28 mouse cellular contexts compared by ENCODE assay signal in genomic region chr3:88395288-88395687, GRCm38 (mm10). TPM values are rescaled to one million over a fixed set of nuclear protein-coding genes. Genes with fewer than 3 reads are reported as not detected.
A peak's percentile ranks its signal among the peaks of the same experiment; 100 is the strongest.
DNase-seq lines count a peak whose midpoint lies in the region; ATAC-seq and TF ChIP-seq lines count a peak whose summit lies in the region.
"Had no signal": no experiment of that assay in that cellular context is flagged by ENCODE, and none has a peak within 500 bp of the region (broad histone marks: within the 10 kb centered on the region; RNA-seq: fewer than 3 reads in every experiment).

No protein-coding gene starts in this region.

- no peaks in the 10 kb centered on the region for H3K4me1 ChIP-seq in embryonic facial prominence, embryonic 14.5 days (ENCODE audit: control insufficient read depth, insufficient read depth, low read length)
- H3K4me1 ChIP-seq in embryonic facial prominence, embryonic 10.5 days: no peaks in the 10 kb centered on the region
- H3K4me1 ChIP-seq in limb, embryonic 10.5 days: peaks cover 4% of the 10 kb centered on the region; the same call in 1 of the 2 replicates
- H3K4me1 ChIP-seq: embryonic facial prominence, embryonic 12.5 days; forebrain, embryonic 13.5 days; hindbrain, embryonic 12.5 days; limb, embryonic 12.5 days; lung, embryonic 15.5 days; midbrain, embryonic 15.5 days had no signal

- peak; percentile 16; the same call in 1 of the 2 replicates for ATAC-seq in embryonic facial prominence, embryonic 14.5 days (ENCODE audit: low read depth)
- ATAC-seq: forebrain, embryonic 13.5 days; midbrain, embryonic 15.5 days; Patski had no signal

- TF ChIP-seq POLR2A in myocyte (IDR thresholded peaks at IDR 0.05; ENCODE audit: insufficient read length, low read depth): no peak

- no peaks in the 10 kb centered on the region for H3K27me3 ChIP-seq in embryonic facial prominence, embryonic 14.5 days (replicated peaks; ENCODE audit: control insufficient read depth, insufficient read depth, low read length)
- H3K27me3 ChIP-seq in embryonic facial prominence, embryonic 10.5 days (replicated peaks; ENCODE audit: low read depth, poor library complexity, severe bottlenecking): no peaks in the 10 kb centered on the region
- no peaks in the 10 kb centered on the region for H3K27me3 ChIP-seq in myocyte (ENCODE audit: control insufficient read depth, insufficient read depth, insufficient read length)
- no peaks in the 10 kb centered on the region for H3K27me3 ChIP-seq in limb, embryonic 10.5 days (ENCODE audit: low read depth, poor library complexity, severe bottlenecking)
- H3K27me3 ChIP-seq: embryonic facial prominence, embryonic 12.5 days; forebrain, embryonic 13.5 days; hindbrain, embryonic 12.5 days; limb, embryonic 12.5 days; lung, embryonic 15.5 days; midbrain, embryonic 15.5 days; Patski had no signal

- peak; percentile 14 for DNase-seq in embryonic facial prominence, embryonic 14.5 days (ENCODE audit: low spot score)
- DNase-seq in embryonic facial prominence, embryonic 10.5 days (ENCODE audit: low spot score): no peak
- DNase-seq in A20 (ENCODE audit: low read depth, low spot score): peak; percentile 73
- DNase-seq in spleen, postnatal 36 days (ENCODE audit: low spot score in 2 of 2): peak; percentile 80 to 82
- DNase-seq in limb, embryonic 10.5 days (ENCODE audit: low spot score): no peak
- no peak for DNase-seq in lung, postnatal 25 days (ENCODE audit: low spot score)
- DNase-seq: adrenal gland, postnatal 36 days; cerebellum, adult 11 months; cerebellum, postnatal 14 days; gastrocnemius, postnatal 10 days; kidney, adult 11 months; lung, postnatal 4 days; thymus, adult 2 months; thymus, postnatal 4 days had no signal

- H3K4me2 ChIP-seq in embryonic facial prominence, embryonic 14.5 days (ENCODE audit: low read depth, low read length): no peak overlapping the region
- no peak overlapping the region for H3K4me2 ChIP-seq in myocyte (ENCODE audit: low read depth)
- H3K4me2 ChIP-seq: embryonic facial prominence, embryonic 12.5 days; forebrain, embryonic 13.5 days; hindbrain, embryonic 12.5 days; limb, embryonic 12.5 days; lung, embryonic 15.5 days; midbrain, embryonic 15.5 days had no signal

- H3K4me3 ChIP-seq in embryonic facial prominence, embryonic 14.5 days (ENCODE audit: low read depth, low read length): no peak overlapping the region
- no peak overlapping the region for H3K4me3 ChIP-seq in embryonic facial prominence, embryonic 10.5 days
- no peak overlapping the region for H3K4me3 ChIP-seq in myocyte
- H3K4me3 ChIP-seq in limb, embryonic 10.5 days: no peak overlapping the region
- H3K4me3 ChIP-seq: embryonic facial prominence, embryonic 12.5 days; erythroblast, embryonic 14.5 days; forebrain, embryonic 13.5 days; hindbrain, embryonic 12.5 days; limb, embryonic 12.5 days; lung, embryonic 15.5 days; midbrain, embryonic 15.5 days had no signal

- 94% methylated on average over 6 of the region's 6 CpGs for WGBS in embryonic facial prominence, embryonic 14.5 days
- WGBS in embryonic facial prominence, embryonic 10.5 days: 96% methylated on average over 6 of the region's 6 CpGs
- 92% methylated on average over 6 of the region's 6 CpGs for WGBS in limb, embryonic 10.5 days

- no peak overlapping the region for H3ac ChIP-seq in myocyte (ENCODE audit: control insufficient read depth, insufficient read length)

- 0 out of 2 replicates have a peak, but pooled peaks cover 31% of the 10 kb centered on the region for H3K36me3 ChIP-seq in embryonic facial prominence, embryonic 14.5 days (ENCODE audit: control insufficient read depth, insufficient read depth, low read length)
- peaks cover 93% of the 10 kb centered on the region for H3K36me3 ChIP-seq in embryonic facial prominence, embryonic 10.5 days (replicated peaks)
- no peaks in the 10 kb centered on the region for H3K36me3 ChIP-seq in myocyte (ENCODE audit: control insufficient read depth, insufficient read depth)
- peaks cover 93% of the 10 kb centered on the region for H3K36me3 ChIP-seq in limb, embryonic 10.5 days
- H3K36me3 ChIP-seq: midbrain, embryonic 15.5 days had no signal

- no peak overlapping the region for H3K27ac ChIP-seq in embryonic facial prominence, embryonic 14.5 days (replicated peaks; ENCODE audit: low read depth, low read length)
- H3K27ac ChIP-seq in embryonic facial prominence, embryonic 10.5 days (replicated peaks): no peak overlapping the region
- no peak overlapping the region for H3K27ac ChIP-seq in limb, embryonic 10.5 days
- H3K27ac ChIP-seq: embryonic facial prominence, embryonic 12.5 days; forebrain, embryonic 13.5 days; hindbrain, embryonic 12.5 days; kidney, postnatal 0 days; limb, embryonic 12.5 days; liver, embryonic 14.5 days; lung, embryonic 15.5 days; midbrain, embryonic 15.5 days had no signal

- H3K79me2 ChIP-seq in myocyte (ENCODE audit: control insufficient read depth, insufficient read depth): no peaks in the 10 kb centered on the region

- no peaks in the 10 kb centered on the region for H3K9me3 ChIP-seq in embryonic facial prominence, embryonic 14.5 days (ENCODE audit: control insufficient read depth, low read length)
- H3K9me3 ChIP-seq in embryonic facial prominence, embryonic 10.5 days: no peaks in the 10 kb centered on the region
- H3K9me3 ChIP-seq in limb, embryonic 10.5 days (replicated peaks): no peaks in the 10 kb centered on the region
- H3K9me3 ChIP-seq: embryonic facial prominence, embryonic 12.5 days; forebrain, embryonic 13.5 days; hindbrain, embryonic 12.5 days; limb, embryonic 12.5 days; lung, embryonic 15.5 days; midbrain, embryonic 15.5 days had no signal

- no peak overlapping the region for H3K9ac ChIP-seq in embryonic facial prominence, embryonic 14.5 days (ENCODE audit: low read depth, low read length)
- H3K9ac ChIP-seq: embryonic facial prominence, embryonic 12.5 days; forebrain, embryonic 13.5 days; hindbrain, embryonic 12.5 days; liver, embryonic 14.5 days; lung, embryonic 15.5 days; midbrain, embryonic 15.5 days had no signal

TF ChIP-seq in myocyte, 11 proteins besides CTCF, POLR2A, EP300 and RAD21:
- TF ChIP-seq MYOD1 (IDR thresholded peaks at IDR 0.05; ENCODE audit: control insufficient read depth in 1 of 3, insufficient read length in 2 of 3, low read depth in 2 of 3): peak in 2 of 3 experiments; percentile 46 to 70
- TF ChIP-seq REST (IDR thresholded peaks at IDR 0.05; ENCODE audit: insufficient read depth, insufficient read length): no peak
- TF ChIP-seq SRF (IDR thresholded peaks at IDR 0.05; ENCODE audit: control insufficient read depth, insufficient read length, low read depth): no peak
- peak in 1 of 3 experiments; percentile 71 for TF ChIP-seq MYOG (IDR thresholded peaks at IDR 0.05; ENCODE audit: control insufficient read depth in 1 of 3, insufficient read depth in 1 of 3, insufficient read length in 2 of 3, low read depth in 2 of 3)
- no peak for TF ChIP-seq MAX (IDR thresholded peaks at IDR 0.05; ENCODE audit: low read depth)
- no peak for TF ChIP-seq POLR2AphosphoS2 (IDR thresholded peaks at IDR 0.05; ENCODE audit: insufficient read length, low read depth)
TF ChIP-seq in myocyte: peak in this region for 2.

RNA-seq across cellular contexts. Expression of gene Bglap, which starts 11.0 kb away (rescaled TPM):
- polyA plus RNA-seq in embryonic facial prominence, embryonic 14.5 days (2014; fragmentation: Nextera tagmentation; extraction: Ambion mirVana): 7.9 and 33.0 TPM in 2 replicates
- polyA plus RNA-seq in embryonic facial prominence, embryonic 10.5 days (2016; fragmentation: Nextera tagmentation; extraction: Ambion mirVana): not detected in 2 replicates
- polyA plus RNA-seq in myocyte (2012; fragmentation: generic; extraction: Trizol): 0.34 TPM
- 0.79 TPM in 1 of 2 replicates, not detected in the other for polyA plus RNA-seq in limb, embryonic 10.5 days (2016; fragmentation: Nextera tagmentation; extraction: Ambion mirVana)
- polyA plus RNA-seq: embryonic facial prominence, embryonic 12.5 days; erythroblast, embryonic 14.5 days; G1E; heart, embryonic 14.5 days; hindbrain, embryonic 12.5 days; kidney, postnatal 0 days; limb, embryonic 12.5 days; liver, embryonic 14.5 days; lung, embryonic 15.5 days; stomach, embryonic 16.5 days had no signal

RNA-seq across cellular contexts. Expression of gene Pmf1, which starts 14.8 kb away (rescaled TPM):
- 87.0 and 99.7 TPM in 2 replicates for polyA plus RNA-seq in embryonic facial prominence, embryonic 14.5 days (2014; fragmentation: Nextera tagmentation; extraction: Ambion mirVana)
- 184 and 194 TPM in 2 replicates for polyA plus RNA-seq in embryonic facial prominence, embryonic 10.5 days (2016; fragmentation: Nextera tagmentation; extraction: Ambion mirVana)
- 59.0 TPM for polyA plus RNA-seq in myocyte (2012; fragmentation: generic; extraction: Trizol)
- 197 and 220 TPM in 2 replicates for polyA plus RNA-seq in limb, embryonic 10.5 days (2016; fragmentation: Nextera tagmentation; extraction: Ambion mirVana)

RNA-seq across cellular contexts. Expression of gene Bglap2, which starts 16.8 kb away (rescaled TPM):
- polyA plus RNA-seq in embryonic facial prominence, embryonic 14.5 days (2014; fragmentation: Nextera tagmentation; extraction: Ambion mirVana): 6.5 and 27.0 TPM in 2 replicates
- polyA plus RNA-seq in embryonic facial prominence, embryonic 10.5 days (2016; fragmentation: Nextera tagmentation; extraction: Ambion mirVana): not detected in 2 replicates
- 6.6 TPM for polyA plus RNA-seq in myocyte (2012; fragmentation: generic; extraction: Trizol)
- polyA plus RNA-seq in limb, embryonic 10.5 days (2016; fragmentation: Nextera tagmentation; extraction: Ambion mirVana): not detected in 2 replicates
- polyA plus RNA-seq: embryonic facial prominence, embryonic 12.5 days; erythroblast, embryonic 14.5 days; forebrain, embryonic 13.5 days; G1E; heart, embryonic 14.5 days; hindbrain, embryonic 12.5 days; limb, embryonic 12.5 days; liver, embryonic 14.5 days; lung, embryonic 15.5 days; midbrain, embryonic 15.5 days; Patski had no signal

RNA-seq across cellular contexts. Expression of gene Bglap3, which starts 22.7 kb away (rescaled TPM):
- polyA plus RNA-seq in embryonic facial prominence, embryonic 14.5 days (2014; fragmentation: Nextera tagmentation; extraction: Ambion mirVana): 1.5 and 4.6 TPM in 2 replicates
- 0.10 and 0.35 TPM in 2 replicates for polyA plus RNA-seq in embryonic facial prominence, embryonic 10.5 days (2016; fragmentation: Nextera tagmentation; extraction: Ambion mirVana)
- 0.95 TPM for polyA plus RNA-seq in myocyte (2012; fragmentation: generic; extraction: Trizol)
- polyA plus RNA-seq in limb, embryonic 10.5 days (2016; fragmentation: Nextera tagmentation; extraction: Ambion mirVana): 0.09 and 0.11 TPM in 2 replicates
- polyA plus RNA-seq: erythroblast, embryonic 14.5 days; forebrain, embryonic 13.5 days; G1E; heart, embryonic 14.5 days; hindbrain, embryonic 12.5 days; lung, embryonic 15.5 days; midbrain, embryonic 15.5 days had no signal

RNA-seq across cellular contexts. Expression of gene Slc25a44, which starts 29.7 kb away (rescaled TPM):
- polyA plus RNA-seq in embryonic facial prominence, embryonic 14.5 days (2014; fragmentation: Nextera tagmentation; extraction: Ambion mirVana): 18.1 and 21.4 TPM in 2 replicates
- polyA plus RNA-seq in embryonic facial prominence, embryonic 10.5 days (2016; fragmentation: Nextera tagmentation; extraction: Ambion mirVana): 17.5 and 17.6 TPM in 2 replicates
- polyA plus RNA-seq in myocyte (2012; fragmentation: generic; extraction: Trizol): 19.3 TPM
- 16.7 and 18.0 TPM in 2 replicates for polyA plus RNA-seq in limb, embryonic 10.5 days (2016; fragmentation: Nextera tagmentation; extraction: Ambion mirVana)

Comparison
In these comparisons a context has a peak if more than half of its experiments do, and no peak if none do; other contexts are left out.
1. DNase-seq: peak in embryonic facial prominence, embryonic 14.5 days (single experiment), A20 (single experiment) and spleen, postnatal 36 days (2 of 2); none in embryonic facial prominence, embryonic 10.5 days (single experiment), limb, embryonic 10.5 days (single experiment) and lung, postnatal 25 days (single experiment).